ENCODE assay signal across 29 mouse cellular contexts in genomic region chr8:46921075-46921474, GRCm38 (mm10).
A peak's percentile ranks its signal among the peaks of the same experiment; 100 is the strongest.
DNase-seq lines count a peak whose midpoint lies in the region; ATAC-seq and TF ChIP-seq lines count a peak whose summit lies in the region.
"Had no signal": no experiment of that assay in that cellular context is flagged by ENCODE, and none has a peak within 500 bp of the region (broad histone marks: within the 10 kb centered on the region; RNA-seq: fewer than 3 reads in every experiment).

No protein-coding gene starts in this region.

- H3K4me2 ChIP-seq in forebrain, postnatal 0 days (ENCODE audit: low read depth): no peak overlapping the region
- H3K4me2 ChIP-seq in forebrain, embryonic 16.5 days (ENCODE audit: low read length): no peak overlapping the region
- H3K4me2 ChIP-seq in kidney, embryonic 16.5 days (replicated peaks; ENCODE audit: low read depth, low read length): no peak overlapping the region
- H3K4me2 ChIP-seq: embryonic facial prominence, embryonic 15.5 days; forebrain, embryonic 12.5 days; heart, embryonic 13.5 days; hindbrain, embryonic 15.5 days; lung, embryonic 14.5 days; midbrain, embryonic 12.5 days; neural tube, embryonic 12.5 days had no signal

- no peak overlapping the region for H3K4me3 ChIP-seq in forebrain, postnatal 0 days (ENCODE audit: low read depth, low read length)
- H3K4me3 ChIP-seq in forebrain, embryonic 16.5 days (replicated peaks; ENCODE audit: low read length): no peak overlapping the region
- peak overlapping the region; percentile 29 for H3K4me3 ChIP-seq in testis, adult 2 months (ENCODE audit: control insufficient read depth, low read depth, low read length)
- H3K4me3 ChIP-seq in megakaryocyte, embryonic 14.5 days (replicated peaks): peak overlapping the region; percentile 44
- no peak overlapping the region for H3K4me3 ChIP-seq in kidney, embryonic 16.5 days (ENCODE audit: low read length)
- H3K4me3 ChIP-seq: embryonic facial prominence, embryonic 15.5 days; forebrain, embryonic 12.5 days; heart, adult 2 months; heart, embryonic 13.5 days; hindbrain, embryonic 15.5 days; midbrain, embryonic 12.5 days; myocyte; neural tube, embryonic 12.5 days had no signal

- 86% methylated on average over 11 of the region's 11 CpGs for WGBS in forebrain, postnatal 0 days
- WGBS in forebrain, embryonic 16.5 days: 95% methylated on average over 11 of the region's 11 CpGs
- WGBS in kidney, embryonic 16.5 days: 93% methylated on average over 11 of the region's 11 CpGs

- H3K27me3 ChIP-seq in forebrain, postnatal 0 days (ENCODE audit: insufficient read depth, low read length): no peaks in the 10 kb centered on the region
- no peaks in the 10 kb centered on the region for H3K27me3 ChIP-seq in forebrain, embryonic 16.5 days (replicated peaks; ENCODE audit: control insufficient read depth, insufficient read depth, low read length)
- no peaks in the 10 kb centered on the region for H3K27me3 ChIP-seq in testis, adult 2 months (ENCODE audit: control insufficient read depth, insufficient read depth, low read length)
- H3K27me3 ChIP-seq in megakaryocyte, embryonic 14.5 days (replicated peaks): peaks cover 11% of the 10 kb centered on the region
- no peaks in the 10 kb centered on the region; the same call in 1 of the 2 replicates for H3K27me3 ChIP-seq in kidney, embryonic 16.5 days (ENCODE audit: insufficient read depth, low read length)
- H3K27me3 ChIP-seq: embryonic facial prominence, embryonic 15.5 days; forebrain, embryonic 12.5 days; heart, embryonic 13.5 days; hindbrain, embryonic 15.5 days; neural tube, embryonic 12.5 days had no signal

- H3K27ac ChIP-seq in forebrain, postnatal 0 days (ENCODE audit: low read depth, low read length): no peak overlapping the region
- H3K27ac ChIP-seq in forebrain, embryonic 16.5 days (ENCODE audit: low read length): no peak overlapping the region
- H3K27ac ChIP-seq in testis, adult 2 months (ENCODE audit: control insufficient read depth, insufficient read depth, low read depth, low read length): no peak overlapping the region
- no peak overlapping the region for H3K27ac ChIP-seq in kidney, embryonic 16.5 days (ENCODE audit: low read length)
- H3K27ac ChIP-seq: embryonic facial prominence, embryonic 15.5 days; forebrain, embryonic 12.5 days; heart, adult 2 months; heart, embryonic 13.5 days; hindbrain, embryonic 15.5 days; liver, embryonic 14.5 days; midbrain, embryonic 12.5 days; neural tube, embryonic 12.5 days had no signal

- no peak for TF ChIP-seq POLR2A in testis, adult 2 months (IDR thresholded peaks at IDR 0.05; ENCODE audit: control insufficient read depth, low read depth, low read length)

- ATAC-seq in forebrain, postnatal 0 days: peak; percentile 34; the same call in 1 of the 2 replicates
- no peak for ATAC-seq in forebrain, embryonic 16.5 days
- no peak for ATAC-seq in inflammation-experienced regulatory T-cells, adult 6 months
- ATAC-seq in kidney, embryonic 16.5 days (ENCODE audit: low FRiP score, low TSS enrichment): no peak
- ATAC-seq: intestine, embryonic 16.5 days had no signal

- no peaks in the 10 kb centered on the region for H3K36me3 ChIP-seq in forebrain, postnatal 0 days (ENCODE audit: insufficient read depth)
- no peaks in the 10 kb centered on the region for H3K36me3 ChIP-seq in forebrain, embryonic 16.5 days (ENCODE audit: control insufficient read depth, insufficient read depth)
- no peaks in the 10 kb centered on the region for H3K36me3 ChIP-seq in testis, adult 2 months (ENCODE audit: control insufficient read depth, insufficient read depth, low read length)
- H3K36me3 ChIP-seq in megakaryocyte, embryonic 14.5 days (replicated peaks; ENCODE audit: low read length): peaks cover 3% of the 10 kb centered on the region
- H3K36me3 ChIP-seq in kidney, embryonic 16.5 days (ENCODE audit: insufficient read depth, low read length): no peaks in the 10 kb centered on the region
- H3K36me3 ChIP-seq: embryonic facial prominence, embryonic 15.5 days; forebrain, embryonic 12.5 days; G1E; heart, embryonic 13.5 days; hindbrain, embryonic 15.5 days; midbrain, embryonic 12.5 days; neural tube, embryonic 12.5 days had no signal

- H3K9ac ChIP-seq in forebrain, postnatal 0 days: no peak overlapping the region
- no peak overlapping the region for H3K9ac ChIP-seq in forebrain, embryonic 16.5 days (replicated peaks; ENCODE audit: low read depth, low read length)
- no peak overlapping the region for H3K9ac ChIP-seq in kidney, embryonic 16.5 days (replicated peaks; ENCODE audit: low read length)
- H3K9ac ChIP-seq: embryonic facial prominence, embryonic 15.5 days; forebrain, embryonic 12.5 days; heart, embryonic 13.5 days; hindbrain, embryonic 15.5 days; liver, embryonic 14.5 days; lung, embryonic 14.5 days; midbrain, embryonic 12.5 days; neural tube, embryonic 12.5 days had no signal

- H3K4me1 ChIP-seq in forebrain, postnatal 0 days (ENCODE audit: insufficient read depth): no peaks in the 10 kb centered on the region
- no peaks in the 10 kb centered on the region for H3K4me1 ChIP-seq in forebrain, embryonic 16.5 days (replicated peaks; ENCODE audit: control insufficient read depth, insufficient read depth, low read length)
- peaks cover 10% of the 10 kb centered on the region for H3K4me1 ChIP-seq in testis, adult 2 months (ENCODE audit: control insufficient read depth, insufficient read depth, low read length)
- peaks cover 80% of the 10 kb centered on the region for H3K4me1 ChIP-seq in megakaryocyte, embryonic 14.5 days
- no peaks in the 10 kb centered on the region for H3K4me1 ChIP-seq in kidney, embryonic 16.5 days (ENCODE audit: insufficient read depth, low read length)
- H3K4me1 ChIP-seq: heart, embryonic 13.5 days; hindbrain, embryonic 15.5 days had no signal

- no peak for TF ChIP-seq CTCF in forebrain, postnatal 0 days (IDR thresholded peaks at IDR 0.05; ENCODE audit: low read depth)
- TF ChIP-seq CTCF in testis, adult 2 months (IDR thresholded peaks at IDR 0.05; ENCODE audit: control insufficient read depth, insufficient read depth, insufficient replicate concordance, low read depth, low read length): no peak

- no peaks in the 10 kb centered on the region for H3K9me3 ChIP-seq in forebrain, postnatal 0 days (ENCODE audit: low read length)
- no peaks in the 10 kb centered on the region for H3K9me3 ChIP-seq in forebrain, embryonic 16.5 days (ENCODE audit: control insufficient read depth, low read length)
- H3K9me3 ChIP-seq in megakaryocyte, embryonic 14.5 days: no peaks in the 10 kb centered on the region
- no peaks in the 10 kb centered on the region for H3K9me3 ChIP-seq in kidney, embryonic 16.5 days (ENCODE audit: low read length)
- H3K9me3 ChIP-seq: embryonic facial prominence, embryonic 15.5 days; forebrain, embryonic 12.5 days; G1E; heart, embryonic 13.5 days; hindbrain, embryonic 15.5 days; midbrain, embryonic 12.5 days; neural tube, embryonic 12.5 days had no signal

- DNase-seq in forebrain, postnatal 0 days: no peak
- DNase-seq in testis, postnatal 14 days (ENCODE audit: low spot score): no peak
- DNase-seq: adrenal gland, postnatal 10 days; cerebellum, adult 8-10 months; gastrocnemius, postnatal 14 days; heart, adult 2 months; heart, postnatal 10 days; kidney, adult 8-10 months; kidney, postnatal 10 days; layer of hippocampus, postnatal 36 days; liver; lung, embryonic 14.5 days; right cerebral cortex, adult 18-20 months; thymus, postnatal 14 days had no signal

Comparison
In these comparisons a context has a peak if more than half of its experiments do, and no peak if none do; other contexts are left out.
1. H3K4me3 ChIP-seq: peak in testis, adult 2 months (single experiment) and megakaryocyte, embryonic 14.5 days (single experiment); none in forebrain, postnatal 0 days (single experiment), forebrain, embryonic 16.5 days (single experiment) and kidney, embryonic 16.5 days (single experiment).